Mouse (Mus musculus) heart, embryonic 16.5 days (tissue): Measurements from ENCODE around the gene Cfap45. TPM values are rescaled to one million over a fixed set of nuclear protein-coding genes. Genes with fewer than 3 reads are reported as not detected.
A peak's percentile ranks its signal among the peaks of the same experiment; 100 is the strongest.

ENCODE experiments used
- ATAC-seq: fragments of 200-750 bp; cut with Nextera tagmentation; replicated peaks from 2 replicates; pipeline ENCODE4 v1.8.0; 2017; ENCODE audit warnings: moderate number of reproducible peaks; ENCODE audit not compliant: insufficient read depth, low FRiP score; ENCODE audit errors: extremely low read depth
- H3K27ac ChIP-seq: fragments of 300-500 bp; sonication (generic); 2 replicates; pipeline ENCODE4 v1.5.1; 2014; ENCODE audit warnings: mild to moderate bottlenecking, low read length, control low read depth, moderate library complexity
- H3K27me3 ChIP-seq: fragments of 300-500 bp; sonication (generic); 2 replicates; pipeline ENCODE4 v1.6.1; 2014; ENCODE audit warnings: low read length, mixed read lengths; ENCODE audit not compliant: control insufficient read depth, insufficient read depth
- H3K36me3 ChIP-seq: fragments of 300-500 bp; sonication (generic); 2 replicates; pipeline ENCODE4 v1.6.1; 2014; ENCODE audit not compliant: control insufficient read depth, insufficient read depth
- H3K4me1 ChIP-seq: fragments of 300-500 bp; sonication (generic); 2 replicates; pipeline ENCODE4 v1.6.1; 2014; ENCODE audit warnings: low read length, mixed read lengths; ENCODE audit not compliant: control insufficient read depth, insufficient read depth
- H3K4me2 ChIP-seq: fragments of 300-500 bp; sonication (generic); 2 replicates; pipeline ENCODE4 v1.6.1; 2014; ENCODE audit warnings: low read depth, mild to moderate bottlenecking, control low read depth, low read length
- H3K4me3 ChIP-seq: fragments of 300-500 bp; sonication (generic); 2 replicates; pipeline ENCODE4 v1.5.1; 2014; ENCODE audit warnings: mild to moderate bottlenecking, control low read depth, low read length
- H3K9ac ChIP-seq: fragments of 300-500 bp; sonication (generic); 2 replicates; pipeline ENCODE4 v1.6.1; 2014; ENCODE audit warnings: low read length, control low read depth
- H3K9me3 ChIP-seq: fragments of 300-500 bp; sonication (generic); replicated peaks from 2 replicates; pipeline ENCODE4 v1.6.1; 2016; ENCODE audit warnings: low read length; ENCODE audit not compliant: control insufficient read depth
- WGBS: fragments of 180-500 bp; shearing (Covaris S2); extraction: QIAGEN DNeasy Blood & Tissue Kit; methylation state at CpG from one replicate; pipeline ENCODE4 v1.1.7; 2014; 5-methylcytosine and 5-hydroxymethylcytosine counted together
- polyA plus RNA-seq: library from polyadenylated mRNA; unstranded; fragments of >200 nt; fragmentation: Nextera tagmentation; extraction: Ambion mirVana; gene quantifications from 2 replicates; pipeline ENCODE4 v1.2.1, GENCODE M21; 2015

Cfap45 gene
- polyA plus RNA-seq, 1 experiment from 2014 or later = 3.2 TPM

- Histone ChIP-seq H3K27me3 (no peaks in the 10 kb centered on the region), H3K27ac (no peak overlapping the region), H3K4me1 (peaks cover 3% of the 10 kb centered on the region; the same call in 1 of the 2 replicates), H3K36me3 (no peaks in the 10 kb centered on the region), H3K9ac (no peak overlapping the region; the same call in 1 of the 2 replicates), H3K4me2 (peak overlapping the region; percentile 70), H3K9me3 (no peaks in the 10 kb centered on the region), H3K4me3 (peak overlapping the region; percentile 44)
- WGBS = 53% methylated on average over 12 of the region's 12 CpGs
- no peak for ATAC-seq
Observed at GRCm38 (mm10) chr1:172489585-172490250, 30.9 kb upstream of the Cfap45 start.

- H3K27me3 ChIP-seq = no peaks in the 10 kb centered on the region
- H3K4me3 ChIP-seq = peak overlapping the region; percentile 44
- no peak overlapping the region for H3K27ac ChIP-seq
- peaks cover 3% of the 10 kb centered on the region; the same call in 1 of the 2 replicates for H3K4me1 ChIP-seq
- no peaks in the 10 kb centered on the region for H3K36me3 ChIP-seq
- peak; percentile 53 for ATAC-seq
- WGBS = 2% methylated on average over 10 of the region's 10 CpGs
- no peaks in the 10 kb centered on the region for H3K9me3 ChIP-seq
- H3K9ac ChIP-seq = peak overlapping the region; percentile 56
- H3K4me2 ChIP-seq = peak overlapping the region; percentile 70
Observed at GRCm38 (mm10) chr1:172490261-172490661, 30.3 kb upstream of the Cfap45 start.

- no peaks in the 10 kb centered on the region for H3K27me3 ChIP-seq
- H3K4me1 ChIP-seq = peaks cover 3% of the 10 kb centered on the region; the same call in 1 of the 2 replicates
- no peak overlapping the region for H3K4me2 ChIP-seq
- WGBS = 82% methylated on average over 8 of the region's 8 CpGs
- no peak overlapping the region for H3K4me3 ChIP-seq
- ATAC-seq = no peak
- no peak overlapping the region for H3K9ac ChIP-seq
- no peak overlapping the region for H3K27ac ChIP-seq
- H3K36me3 ChIP-seq = no peaks in the 10 kb centered on the region
- H3K9me3 ChIP-seq = no peaks in the 10 kb centered on the region
Observed at GRCm38 (mm10) chr1:172492047-172492446, 28.6 kb upstream of the Cfap45 start.

GRCm38 (mm10) chr1:172493516-172493915, 27.1 kb upstream of the Cfap45 start:
- Histone ChIP-seq H3K36me3 (no peaks in the 10 kb centered on the region), H3K27ac (no peak overlapping the region), H3K9ac (no peak overlapping the region), H3K9me3 (no peaks in the 10 kb centered on the region), H3K4me2 (no peak overlapping the region), H3K4me3 (no peak overlapping the region), H3K4me1 (peaks cover 3% of the 10 kb centered on the region; the same call in 1 of the 2 replicates), H3K27me3 (no peaks in the 10 kb centered on the region)
- 55% methylated on average over 6 of the region's 6 CpGs for WGBS
- no peak for ATAC-seq

GRCm38 (mm10) chr1:172496030-172496429, 24.6 kb upstream of the Cfap45 start:
- ATAC-seq = no peak
- Histone ChIP-seq H3K9ac (no peak overlapping the region), H3K4me2 (no peak overlapping the region), H3K36me3 (no peaks in the 10 kb centered on the region), H3K27ac (no peak overlapping the region), H3K9me3 (no peaks in the 10 kb centered on the region), H3K27me3 (no peaks in the 10 kb centered on the region), H3K4me3 (no peak overlapping the region), H3K4me1 (peaks cover 5% of the 10 kb centered on the region; the same call in 1 of the 2 replicates)
- WGBS = 76% methylated on average over 17 of the region's 17 CpGs

- Histone ChIP-seq H3K27me3 (no peaks in the 10 kb centered on the region), H3K9ac (no peak overlapping the region), H3K9me3 (no peaks in the 10 kb centered on the region), H3K4me2 (no peak overlapping the region), H3K4me1 (peaks cover 13% of the 10 kb centered on the region), H3K4me3 (no peak overlapping the region), H3K27ac (no peak overlapping the region), H3K36me3 (no peaks in the 10 kb centered on the region)
- no peak for ATAC-seq
- whole genome bisulfite sequencing = 72% methylated on average over 10 of the region's 10 CpGs
Observed at GRCm38 (mm10) chr1:172497428-172497827, 23.2 kb upstream of the Cfap45 start.

- peak; percentile 65 for ATAC-seq
- H3K27ac ChIP-seq = peak within 1 kb of the TSS; percentile 69
Observed at GRCm38 (mm10) chr1:172499765-172500441, 20.7 kb upstream of the Cfap45 start, which contains the start of gene Tagln2. Gene Tagln2 (plus strand): TSS chr1:172500047.

GRCm38 (mm10) chr1:172500451-172501370, 19.9 kb upstream of the Cfap45 start:
- H3K36me3 ChIP-seq = peaks cover 11% of the 10 kb centered on the region
- H3K4me2 ChIP-seq = peak overlapping the region; percentile 67
- peak overlapping the region; percentile 69 for H3K27ac ChIP-seq
- peak; percentile 60 for ATAC-seq
- peak overlapping the region; percentile 65 for H3K4me3 ChIP-seq
- under 1% methylated on average over 56 of the region's 56 CpGs for WGBS
- H3K27me3 ChIP-seq = no peaks in the 10 kb centered on the region
- H3K9me3 ChIP-seq = no peaks in the 10 kb centered on the region
- peak overlapping the region; percentile 74 for H3K9ac ChIP-seq
- H3K4me1 ChIP-seq = peaks cover 37% of the 10 kb centered on the region

More at GRCm38 (mm10) chr1:172499765-172500441, 20.7 kb upstream of the Cfap45 start, which contains the start of gene Tagln2:
- Histone ChIP-seq H3K9ac (peak within 1 kb of the TSS; percentile 74), H3K27me3 (no peaks in the 10 kb centered on the region), H3K36me3 (peaks cover 3% of the 10 kb centered on the region; the same call in 1 of the 2 replicates), H3K9me3 (no peaks in the 10 kb centered on the region), H3K4me2 (peak within 1 kb of the TSS; percentile 67), H3K4me3 (peak within 1 kb of the TSS; percentile 65), H3K4me1 (peaks cover 32% of the 10 kb centered on the region)
- 3% methylated on average over 30 of the region's 30 CpGs for WGBS
